Mouse (Mus musculus) MEL (cell line): Measurements from ENCODE around the gene Prodh2. TPM values are rescaled to one million over a fixed set of nuclear protein-coding genes. Genes with fewer than 3 reads are reported as not detected.
A peak's percentile ranks its signal among the peaks of the same experiment; 100 is the strongest.
"Not testable (repeated sequence)": the region's sequence is repeated elsewhere in the genome, so short reads cannot be mapped to it uniquely, and the experiment has no call there.

Experiments used
- DNase-seq: peaks from one replicate; pipeline ENCODE4 v3.0.0; 2011; ENCODE audit warnings: low read depth, low spot score
- H3K27ac ChIP-seq: 2 replicates; pipeline ENCODE4 v1.5.1; 2012; ENCODE audit warnings: low read depth, mild to moderate bottlenecking, control low read depth, low read length, moderate library complexity; ENCODE audit not compliant: control insufficient read depth
- H3K27me3 ChIP-seq, 2 experiments: fragments of 150-350 bp in 1 of 2; sonication (generic) in 1 of 2; 2 replicates each; pipeline ENCODE4 v1.6.1; 2012; ENCODE audit warnings: low read length in 2 of 2, mild to moderate bottlenecking in 2 of 2, improper control_type of control experiment in 1 of 2, moderate library complexity in 1 of 2; ENCODE audit not compliant: insufficient read depth in 2 of 2, control insufficient read depth in 1 of 2
- H3K36me3 ChIP-seq, 2 experiments: 2 replicates each; pipeline ENCODE4 v1.6.1; 2012 to 2014; ENCODE audit warnings: low read length in 2 of 2, improper control_type of control experiment in 1 of 2, inconsistent platforms in 1 of 2, mild to moderate bottlenecking in 1 of 2; ENCODE audit not compliant: insufficient read depth in 2 of 2, control insufficient read depth in 1 of 2
- H3K4me1 ChIP-seq, 2 experiments: fragments of 150-350 bp in 1 of 2; sonication (generic) in 1 of 2; 2 replicates each; pipeline ENCODE4 v1.6.1; 2012; ENCODE audit warnings: low read length in 2 of 2, improper control_type of control experiment in 1 of 2, mild to moderate bottlenecking in 1 of 2; ENCODE audit not compliant: insufficient read depth in 2 of 2, control insufficient read depth in 1 of 2
- H3K4me3 ChIP-seq, 2 experiments: fragments of 150-350 bp in 1 of 2; sonication (generic) in 1 of 2; 2 replicates each; pipeline ENCODE4 v1.5.1; 2012; ENCODE audit warnings: low read depth in 2 of 2, low read length in 2 of 2, mild to moderate bottlenecking in 2 of 2, moderate library complexity in 2 of 2, control low read depth in 1 of 2, improper control_type of control experiment in 1 of 2; ENCODE audit not compliant: control insufficient read depth in 1 of 2, insufficient read depth in 1 of 2
- H3K79me2 ChIP-seq: 2 replicates; pipeline ENCODE4 v1.6.1; 2012; ENCODE audit warnings: mild to moderate bottlenecking, low read length, moderate library complexity; ENCODE audit not compliant: control insufficient read depth, poor library complexity, insufficient read depth
- H3K9ac ChIP-seq: 2 replicates; pipeline ENCODE4 v1.6.1; 2012; ENCODE audit warnings: low read depth, mild to moderate bottlenecking, control low read depth, low read length, moderate library complexity; ENCODE audit not compliant: control insufficient read depth, poor library complexity, severe bottlenecking
- H3K9me3 ChIP-seq: fragments of 150-350 bp; sonication (generic); replicated peaks from 2 replicates; pipeline ENCODE4 v1.6.1; 2012; ENCODE audit warnings: mild to moderate bottlenecking, low read length, improper control_type of control experiment, moderate library complexity; ENCODE audit not compliant: insufficient read depth
- CHD1 ChIP-seq: IDR thresholded peaks from 2 replicates; pipeline ENCODE4 v1.6.1; 2012; ENCODE audit warnings: low read depth, mild to moderate bottlenecking, inconsistent platforms, low read length, improper control_type of control experiment
- CTCF ChIP-seq, 3 experiments: IDR thresholded peaks in 2 of 3; conservative IDR thresholded peaks in 1 of 3; 2 replicates each; pipeline ENCODE4 v1.5.1; 2011 to 2012; ENCODE audit warnings: low read length in 3 of 3, low read depth in 2 of 3, mild to moderate bottlenecking in 2 of 3, improper control_type of control experiment in 1 of 3, inconsistent platforms in 1 of 3, mixed read lengths in 1 of 3, moderate library complexity in 1 of 3; ENCODE audit not compliant: control insufficient read depth in 1 of 3, insufficient read depth in 1 of 3, poor library complexity in 1 of 3, severe bottlenecking in 1 of 3
- HCFC1 ChIP-seq: IDR thresholded peaks from 2 replicates; pipeline ENCODE4 v1.6.1; 2012; ENCODE audit warnings: low read depth, mild to moderate bottlenecking, inconsistent platforms, low read length, improper control_type of control experiment, moderate library complexity
- KAT2A ChIP-seq: conservative IDR thresholded peaks from 2 replicates; pipeline ENCODE4 v1.6.1; 2012; ENCODE audit warnings: low read depth, low read length, improper control_type of control experiment, inconsistent platforms
- MEF2A ChIP-seq: IDR thresholded peaks from 2 replicates; pipeline ENCODE4 v1.6.1; 2014; ENCODE audit warnings: low read depth, mild to moderate bottlenecking, inconsistent platforms, low read length, improper control_type of control experiment; ENCODE audit not compliant: poor library complexity, insufficient replicate concordance, severe bottlenecking; ENCODE audit errors: extremely low read depth
- NRF1 ChIP-seq: IDR thresholded peaks from 2 replicates; pipeline ENCODE4 v1.6.1; 2014; ENCODE audit warnings: low read depth, mild to moderate bottlenecking, inconsistent platforms, low read length, improper control_type of control experiment, moderate library complexity; ENCODE audit not compliant: poor library complexity, insufficient read depth, severe bottlenecking
- POLR2AphosphoS5 ChIP-seq: IDR thresholded peaks from 2 replicates; pipeline ENCODE4 v1.6.1; 2012; ENCODE audit warnings: low read depth, borderline replicate concordance, mild to moderate bottlenecking, inconsistent platforms, low read length, moderate library complexity, mixed read lengths
- RAD21 ChIP-seq: IDR thresholded peaks from 2 replicates; pipeline ENCODE4 v1.6.1; 2011; ENCODE audit warnings: mild to moderate bottlenecking, low read depth, low read length, improper control_type of control experiment
- SIN3A ChIP-seq: IDR thresholded peaks from 2 replicates; pipeline ENCODE4 v1.6.1; 2012; ENCODE audit warnings: low read length, improper control_type of control experiment, inconsistent platforms
- SMC3 ChIP-seq: IDR thresholded peaks from 2 replicates; pipeline ENCODE4 v1.6.1; 2011; ENCODE audit warnings: low read depth, low read length, improper control_type of control experiment
- TBP ChIP-seq: IDR thresholded peaks from 2 replicates; pipeline ENCODE4 v1.8.0; 2011; ENCODE audit warnings: low read depth, low read length, improper control_type of control experiment
- TCF12 ChIP-seq: IDR thresholded peaks from 2 replicates; pipeline ENCODE4 v1.6.1; 2014; ENCODE audit warnings: low read depth, mild to moderate bottlenecking, inconsistent platforms, low read length, improper control_type of control experiment, moderate library complexity
- USF1 ChIP-seq: IDR thresholded peaks from 2 replicates; pipeline ENCODE4 v1.6.1; 2014; ENCODE audit warnings: low read depth, mild to moderate bottlenecking, inconsistent platforms, low read length, improper control_type of control experiment, moderate library complexity
- ZC3H11A ChIP-seq: IDR thresholded peaks from 2 replicates; pipeline ENCODE4 v1.6.1; 2012; ENCODE audit warnings: low read depth, mild to moderate bottlenecking, inconsistent platforms, low read length, improper control_type of control experiment
- ZKSCAN1 ChIP-seq: IDR thresholded peaks from 2 replicates; pipeline ENCODE4 v1.6.1; 2012; ENCODE audit warnings: low read depth, mild to moderate bottlenecking, inconsistent platforms, low read length, improper control_type of control experiment, moderate library complexity
- ZMIZ1 ChIP-seq: IDR thresholded peaks from 2 replicates; pipeline ENCODE4 v1.6.1; 2012; ENCODE audit warnings: low read depth, mild to moderate bottlenecking, inconsistent platforms, low read length, improper control_type of control experiment, moderate library complexity
- polyA plus RNA-seq, 2 experiments: library from polyadenylated mRNA; stranded (reverse) in 1 of 2; unstranded in 1 of 2; fragments of >175 nt in 1 of 2; fragments of >200 nt in 1 of 2; gene quantifications; 2 replicates each; pipeline versions ENCODE4 v1.2.1 to v1.2.4; 2012; ENCODE audit warnings: low replicate concordance in 2 of 2, low read depth in 1 of 2; ENCODE audit not compliant: insufficient read length in 2 of 2, insufficient read depth in 1 of 2, missing spikeins in 1 of 2
- total RNA-seq: library from RNA; depleted of rRNA; stranded (reverse); fragments of 300-350 nt; gene quantifications from 2 replicates; pipeline ENCODE4 v1.2.3, GENCODE M21; 2012

Gene Prodh2
- total and polyA plus RNA-seq, 3 experiments = not detected

DNA sequence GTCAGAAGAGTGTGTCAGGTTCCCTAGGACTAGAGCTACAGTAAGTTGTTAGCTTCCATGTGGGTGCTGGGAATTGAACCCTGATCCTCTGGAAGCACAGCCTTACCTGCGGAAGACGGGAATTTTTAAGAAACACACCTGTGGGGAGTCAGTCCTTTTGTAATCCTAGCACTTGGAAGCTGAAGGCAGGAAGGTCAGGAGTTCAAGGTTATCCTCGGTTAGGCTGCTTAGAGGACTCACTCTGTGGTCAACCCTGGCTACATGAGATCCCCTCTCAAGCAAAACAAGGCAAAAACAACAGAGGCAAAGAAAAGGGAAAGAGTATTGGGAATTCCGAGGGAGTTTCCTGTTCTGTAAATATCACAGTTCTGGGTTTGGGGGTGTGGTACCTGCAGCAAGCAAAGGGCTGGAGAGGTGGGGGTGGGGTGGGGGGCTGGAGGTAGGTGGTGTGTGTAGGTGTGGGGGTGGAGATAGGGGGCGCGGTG lies 28.6 kb upstream of the Prodh2 start:
- H3K27me3 ChIP-seq = peaks cover 0 to 1% of the 10 kb centered on the region in 2 experiments
- DNase-seq = no peak
- H3K36me3 ChIP-seq = no peaks in the 10 kb centered on the region
- H3K27ac ChIP-seq = no peak overlapping the region
- H3K79me2 ChIP-seq = no peaks in the 10 kb centered on the region
- no peaks in the 10 kb centered on the region for H3K9me3 ChIP-seq
- no peak overlapping the region for H3K4me3 ChIP-seq
- H3K4me1 ChIP-seq = no peaks in the 10 kb centered on the region
- TF ChIP-seq HCFC1 (no peak), MEF2A (no peak), TCF12 (no peak), SIN3A (no peak), ZMIZ1 (no peak)
- TF ChIP-seq, all 39 proteins: peak for 0
- H3K9ac ChIP-seq = no peak overlapping the region

DNA sequence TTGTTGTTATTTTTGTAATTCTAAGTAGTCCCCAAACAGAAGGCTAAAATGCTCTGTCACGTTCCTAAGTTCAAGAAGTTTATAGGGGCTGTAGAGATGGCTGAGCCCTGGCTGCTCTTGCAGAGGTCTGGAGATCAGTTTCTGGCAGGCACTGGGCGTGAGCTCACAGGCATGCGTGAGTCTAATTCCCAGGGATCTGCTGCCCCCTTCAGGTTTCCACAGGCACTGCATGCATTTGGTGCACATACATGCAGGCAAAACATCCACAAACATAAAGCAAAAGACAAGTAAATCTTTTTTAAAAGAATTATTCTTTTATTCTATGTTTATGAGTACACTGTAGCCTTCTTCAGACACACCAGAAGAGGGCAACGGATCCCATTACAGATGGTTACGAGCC lies 21.0 kb upstream of the Prodh2 start:
- H3K27ac ChIP-seq = no peak overlapping the region
- H3K4me3 ChIP-seq = no peak overlapping the region
- no peak overlapping the region for H3K9ac ChIP-seq
- no peak for TF ChIP-seq CHD1
- TF ChIP-seq SMC3 = peak; percentile 69
- peak; percentile 47; the same call in 1 of the 2 replicates for TF ChIP-seq NRF1
- peak; percentile 73 for TF ChIP-seq ZC3H11A
- TF ChIP-seq RAD21 = peak; percentile 73
- no peak for TF ChIP-seq TBP
- peak; percentile 56 to 77 (median 67) for TF ChIP-seq CTCF (IDR thresholded peaks at IDR 0.05 in 2 of 3, conservative IDR thresholded peaks at IDR 0.05 in 1 of 3; ENCODE audit: control insufficient read depth in 1 of 3, insufficient read depth in 1 of 3, low read depth in 2 of 3, low read length in 3 of 3, poor library complexity in 1 of 3, severe bottlenecking in 1 of 3)
- no peaks in the 10 kb centered on the region for H3K79me2 ChIP-seq
- no peaks in the 10 kb centered on the region for H3K4me1 ChIP-seq
- DNase-seq = peak; percentile 73
- no peaks in the 10 kb centered on the region; a peak in 1 of 4 replicates for H3K27me3 ChIP-seq
- H3K9me3 ChIP-seq = no peaks in the 10 kb centered on the region
- no peaks in the 10 kb centered on the region for H3K36me3 ChIP-seq

DNA sequence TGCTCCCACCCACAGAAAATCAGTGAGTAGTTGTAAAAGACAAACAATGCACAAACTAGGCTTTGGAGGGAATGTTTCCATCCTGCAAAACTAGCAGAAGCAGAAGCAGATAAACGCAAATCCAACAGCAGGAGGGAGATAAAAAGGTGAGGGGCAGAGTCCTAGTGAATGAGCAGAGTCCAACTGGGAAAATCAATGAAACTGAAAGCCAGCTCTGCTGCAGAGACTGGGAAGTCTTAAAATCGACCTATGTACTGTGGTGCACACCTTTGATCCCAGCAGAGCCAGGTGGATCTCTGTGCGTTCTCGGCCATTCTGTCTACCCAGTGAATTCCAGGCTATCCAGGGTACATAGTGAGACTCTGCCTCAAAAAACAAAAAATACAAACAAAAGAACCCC lies 18.4 kb upstream of the Prodh2 start:
- Histone ChIP-seq H3K4me3 (no peak overlapping the region), H3K9ac (no peak overlapping the region), H3K27ac (no peak overlapping the region), H3K9me3 (no peaks in the 10 kb centered on the region), H3K27me3 (no peaks in the 10 kb centered on the region; a peak in 1 of 4 replicates), H3K4me1 (no peaks in the 10 kb centered on the region), H3K36me3 (no peaks in the 10 kb centered on the region), H3K79me2 (no peaks in the 10 kb centered on the region)
- TF ChIP-seq POLR2AphosphoS5 = no peak
- no peak for TF ChIP-seq KAT2A
- TF ChIP-seq USF1 = no peak
- no peak for TF ChIP-seq ZKSCAN1
- TF ChIP-seq ZMIZ1 = no peak
- no peak for DNase-seq

DNA sequence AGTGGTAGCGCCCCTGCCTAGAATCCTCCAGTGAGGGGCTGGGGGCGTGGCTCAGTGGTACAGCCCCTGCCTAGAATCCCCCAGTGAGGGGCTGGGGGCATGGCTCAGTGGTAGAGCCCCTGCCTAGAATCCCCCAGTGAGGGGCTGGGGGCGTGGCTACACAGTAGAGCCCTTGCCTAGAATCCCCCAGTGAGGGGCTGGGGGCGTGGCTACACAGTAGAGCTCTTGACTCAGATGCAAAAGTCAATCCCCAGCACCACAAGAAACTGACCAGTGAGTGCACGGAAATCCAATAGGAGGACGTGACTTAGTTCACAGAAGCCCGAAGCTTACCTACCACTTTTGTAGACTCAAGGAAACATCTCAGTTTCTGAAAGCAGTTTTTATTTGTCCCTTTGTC lies 17.3 kb upstream of the Prodh2 start:
- not testable (repeated sequence) for H3K9me3 ChIP-seq

More for the DNA sequence above, 17.3 kb upstream of the Prodh2 start:
- DNase-seq, H3K27ac ChIP-seq, H3K36me3 ChIP-seq, H3K79me2 ChIP-seq, H3K4me1 ChIP-seq, H3K4me3 ChIP-seq, H3K27me3 ChIP-seq, H3K9ac ChIP-seq: not testable (repeated sequence)
